Mouse (Mus musculus): Measurements from ENCODE around the gene Gss. TPM values are rescaled to one million over a fixed set of nuclear protein-coding genes. Genes with fewer than 3 reads are reported as not detected.
A peak's percentile ranks its signal among the peaks of the same experiment; 100 is the strongest.
"Not testable (repeated sequence)": the region's sequence is repeated elsewhere in the genome, so short reads cannot be mapped to it uniquely, and the experiment has no call there.

Gss gene
- total RNA-seq, 2 experiments from 2014 or later = 7.4 to 8.3 TPM

DNA sequence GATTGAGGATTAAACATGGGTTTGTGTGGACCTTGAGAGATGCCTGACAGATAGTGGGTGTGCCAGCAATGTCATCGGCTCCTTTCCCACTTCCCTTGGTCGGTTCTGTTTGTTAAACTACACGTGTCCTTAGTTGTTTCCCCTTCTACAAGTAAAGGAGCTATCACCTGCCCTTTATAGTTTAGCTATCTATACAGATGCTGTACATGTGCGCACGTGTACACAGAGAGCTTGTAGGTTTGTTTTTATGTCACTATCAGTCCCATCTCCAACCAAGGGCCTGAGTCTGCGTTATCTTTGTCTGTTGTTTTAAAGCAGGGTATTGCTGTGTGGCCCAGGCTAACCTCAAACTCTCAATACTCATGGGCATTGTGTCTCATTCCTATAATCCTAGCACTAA, 31.4 kb upstream of the Gss start:
- no peak for DNase-seq
- intact Hi-C loops (cut with DNase I; ENCODE audit: low total_unique reads) = no loop called here

DNA sequence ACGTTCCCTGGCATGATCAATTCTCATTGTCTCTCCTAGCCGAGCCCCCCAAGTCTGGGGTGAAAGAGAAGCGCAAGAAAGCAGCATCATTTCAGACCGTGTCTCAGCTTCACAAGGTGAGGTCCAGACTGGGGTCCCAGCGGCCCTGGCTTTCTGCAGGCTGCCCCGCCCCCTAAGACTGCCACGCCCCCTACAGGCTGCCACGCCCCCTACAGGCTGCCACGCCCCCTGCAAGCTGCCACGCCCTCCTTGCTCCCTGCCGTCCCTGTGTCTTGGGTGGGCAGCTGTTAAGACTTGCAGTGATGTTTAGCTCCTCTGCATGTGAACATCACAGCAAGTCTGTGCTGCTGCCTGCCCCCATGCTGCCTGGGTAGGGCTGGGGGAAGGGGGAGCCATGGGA, 30.0 kb upstream of the Gss start:
- intact Hi-C loops (cut with DNase I; ENCODE audit: low total_unique reads) = no loop called here
- no peak for DNase-seq

DNA sequence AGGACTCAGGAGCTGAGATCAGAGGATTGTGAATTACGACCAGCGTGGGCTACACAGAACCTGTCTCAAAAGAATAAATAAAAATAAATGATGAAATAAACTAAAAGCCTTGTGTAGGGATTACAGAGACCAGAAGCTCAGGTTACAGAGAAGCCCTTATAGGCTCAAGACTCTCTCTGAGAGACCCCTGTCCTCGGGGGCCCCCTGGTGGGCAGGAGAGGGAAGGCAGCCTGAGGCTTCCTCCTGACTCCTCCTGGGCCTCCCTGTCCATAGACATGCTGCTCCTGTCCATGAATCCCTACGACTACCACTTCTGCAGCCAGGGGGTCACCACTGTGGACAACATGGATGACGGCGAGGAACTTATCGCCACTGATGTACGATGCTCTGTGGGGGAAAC, 27.2 kb upstream of the Gss start:
- intact Hi-C loops (cut with DNase I; ENCODE audit: low total_unique reads) = loop anchor here (2.0 kb wide), 1 partner anchor 105 kb away; no protein-coding TSS in a partner anchor

DNA sequence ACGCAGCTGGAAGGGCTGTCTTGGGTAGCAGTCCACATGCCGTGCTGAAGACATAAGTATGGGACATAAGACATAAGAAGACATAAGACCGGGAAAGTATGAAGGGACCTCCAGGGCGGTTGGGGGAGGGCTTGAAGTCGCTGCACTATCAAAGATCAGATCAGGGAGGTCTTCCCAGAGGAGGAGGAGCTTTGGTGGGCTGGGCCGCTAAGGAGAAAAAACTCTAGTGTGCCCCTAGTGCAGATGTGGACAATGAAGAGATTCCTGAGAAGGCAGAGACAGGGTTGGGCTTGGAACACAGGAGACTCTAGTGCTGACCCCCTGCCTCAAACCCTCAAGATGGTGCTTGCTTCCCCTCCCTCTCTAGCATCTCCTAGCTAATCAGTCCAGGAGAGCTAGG, 24.4 kb upstream of the Gss start:
- intact Hi-C loops (cut with DNase I; ENCODE audit: low total_unique reads) = no loop called here

More for the DNA sequence above, 27.2 kb upstream of the Gss start:
- peak; percentile 88 for DNase-seq

DNA sequence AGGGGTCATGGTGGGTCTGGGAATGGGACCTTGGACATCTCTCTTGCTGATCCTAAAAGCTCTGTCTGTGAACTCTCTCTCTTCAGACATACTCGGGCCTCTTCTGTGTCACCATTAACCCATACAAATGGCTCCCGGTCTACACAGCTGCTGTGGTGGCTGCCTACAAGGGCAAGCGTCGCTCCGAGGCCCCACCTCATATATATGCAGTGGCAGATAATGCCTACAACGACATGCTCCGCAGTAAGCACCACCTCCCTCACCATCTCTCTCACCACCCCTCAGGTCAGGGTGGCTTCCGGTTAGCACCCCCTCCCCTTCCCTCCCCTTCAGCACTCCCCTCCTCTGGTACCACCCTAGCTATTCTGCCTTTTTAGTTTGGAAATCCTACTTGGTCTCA, 21.3 kb upstream of the Gss start:
- intact Hi-C loops (cut with DNase I; ENCODE audit: low total_unique reads) = no loop called here
- no peak for DNase-seq

More for the DNA sequence above, 24.4 kb upstream of the Gss start:
- DNase-seq = no peak

DNA sequence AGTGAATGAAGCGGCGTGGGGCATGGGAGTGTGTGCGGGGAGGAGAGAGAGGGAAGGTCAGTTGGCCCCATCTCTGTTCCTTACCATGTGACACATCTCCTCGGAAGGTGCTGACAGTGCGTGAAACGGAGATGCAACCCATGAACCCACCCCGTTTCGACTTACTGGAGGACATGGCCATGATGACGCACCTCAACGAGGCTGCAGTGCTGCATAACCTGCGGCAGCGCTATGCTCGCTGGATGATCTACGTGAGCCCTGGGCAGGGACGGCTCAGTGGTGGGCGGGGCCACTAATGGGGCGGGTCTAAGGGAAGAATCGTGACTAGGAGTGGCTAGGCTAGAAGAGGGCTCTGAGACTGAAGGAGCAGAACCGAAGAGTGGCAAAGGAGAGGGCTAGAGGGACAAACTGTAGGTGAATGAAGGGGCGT, 20.7 kb upstream of the Gss start:
- peak; percentile 58 for DNase-seq
- intact Hi-C loops (cut with DNase I; ENCODE audit: low total_unique reads) = no loop called here

DNA sequence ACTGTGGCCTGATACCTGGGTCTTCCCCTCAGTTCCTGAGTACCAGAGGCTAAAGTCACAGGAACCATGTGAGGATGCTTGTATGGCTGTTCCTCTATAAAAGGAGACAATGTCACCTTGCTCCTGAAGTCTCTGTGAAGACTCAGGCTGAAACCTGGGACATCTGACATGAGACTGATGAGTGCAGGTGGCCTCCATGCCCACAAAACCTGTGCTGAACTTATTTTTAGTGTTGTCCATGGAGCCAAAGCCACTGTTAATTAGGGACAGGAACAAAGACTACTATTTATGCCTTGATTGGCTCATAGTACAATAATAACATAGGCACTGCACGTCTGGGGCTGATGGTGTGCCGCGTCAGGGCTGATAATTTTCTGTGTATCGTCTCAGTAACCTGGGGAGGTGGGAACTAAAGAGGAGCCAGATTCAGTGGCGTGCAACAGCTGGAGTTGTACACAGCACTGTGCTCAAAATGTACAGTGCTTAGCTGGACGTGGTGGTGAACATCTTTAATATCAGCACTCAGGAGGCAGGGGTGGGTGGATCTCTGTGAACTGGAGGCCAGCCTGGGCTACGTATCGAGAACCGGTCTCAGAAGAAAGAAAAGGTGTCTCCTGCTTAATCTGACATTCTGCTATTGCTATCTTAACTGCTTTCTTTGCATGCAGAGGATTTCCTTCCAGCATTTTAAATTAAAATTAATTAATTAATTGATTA, 19.4 kb upstream of the Gss start:
- no peak for DNase-seq
- intact Hi-C loops (cut with DNase I; ENCODE audit: low total_unique reads) = no loop called here

DNA sequence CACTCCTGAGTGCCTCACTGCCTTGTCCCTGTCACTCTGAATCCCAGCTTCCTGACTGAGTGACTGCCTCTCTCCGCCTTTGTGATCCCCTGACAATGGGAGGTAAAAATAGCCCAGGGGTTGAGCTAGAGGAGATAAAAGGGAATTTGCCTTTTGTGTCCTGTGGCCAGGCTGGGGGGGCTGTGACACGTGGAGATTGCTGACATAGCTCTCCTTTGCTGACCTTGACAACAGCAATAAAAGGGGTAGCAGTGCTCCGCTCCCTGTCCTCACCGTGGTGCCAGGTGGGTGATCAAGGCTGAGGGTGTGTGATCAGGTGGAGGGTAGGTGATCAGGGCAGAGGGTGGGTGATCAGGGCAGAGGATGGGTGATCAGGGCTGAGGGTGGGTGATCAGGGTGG, 18.4 kb upstream of the Gss start, which contains the start of gene Myh7b:
Gene Myh7b (plus strand): TSS at position 235 of the 400 bp plus-strand sequence.
- DNase-seq = no peak
- intact Hi-C loops (cut with DNase I; ENCODE audit: low total_unique reads) = no loop called here

DNA sequence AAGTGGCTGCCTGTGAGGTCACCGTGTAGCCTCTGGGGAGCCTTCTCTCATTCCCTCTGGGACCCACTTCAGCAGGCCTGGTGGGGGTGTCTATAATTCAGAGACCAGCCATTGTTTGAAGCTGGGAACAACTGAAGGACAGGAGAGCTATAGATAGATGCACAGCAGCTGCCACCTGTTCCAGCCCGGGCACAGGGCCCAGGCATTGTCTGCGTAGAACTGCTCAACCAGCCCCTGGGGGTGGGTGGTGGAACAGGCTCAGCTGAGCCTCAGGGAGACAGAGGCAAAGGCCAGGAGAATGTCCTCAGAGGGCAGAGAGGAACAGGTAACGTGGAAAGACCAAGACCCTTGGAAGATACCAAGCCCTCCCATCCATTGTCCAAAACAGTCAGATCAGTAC, 13.8 kb upstream of the Gss start:
- intact Hi-C loops (cut with DNase I; ENCODE audit: low total_unique reads) = no loop called here
- DNase-seq = no peak

DNA sequence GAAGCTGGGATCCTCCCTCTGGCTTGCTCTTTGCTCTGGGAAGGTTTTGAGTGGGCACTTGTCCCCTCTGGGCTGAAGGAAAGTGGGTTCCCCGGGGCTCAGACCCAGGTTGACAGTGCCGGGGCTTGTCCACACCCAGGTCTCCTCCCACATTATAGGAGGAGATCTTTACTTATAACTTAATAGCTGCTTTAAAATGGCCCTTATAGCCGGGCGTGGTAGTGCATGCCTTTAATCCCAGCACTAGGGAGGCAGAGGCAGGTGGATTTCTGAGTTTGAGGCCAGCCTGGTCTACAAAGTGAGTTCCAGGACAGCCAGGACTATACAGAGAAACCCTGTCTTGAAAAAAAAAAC, 12.6 kb upstream of the Gss start:
- intact Hi-C loops (cut with DNase I; ENCODE audit: low total_unique reads); DNase-seq: not testable (repeated sequence)

DNA sequence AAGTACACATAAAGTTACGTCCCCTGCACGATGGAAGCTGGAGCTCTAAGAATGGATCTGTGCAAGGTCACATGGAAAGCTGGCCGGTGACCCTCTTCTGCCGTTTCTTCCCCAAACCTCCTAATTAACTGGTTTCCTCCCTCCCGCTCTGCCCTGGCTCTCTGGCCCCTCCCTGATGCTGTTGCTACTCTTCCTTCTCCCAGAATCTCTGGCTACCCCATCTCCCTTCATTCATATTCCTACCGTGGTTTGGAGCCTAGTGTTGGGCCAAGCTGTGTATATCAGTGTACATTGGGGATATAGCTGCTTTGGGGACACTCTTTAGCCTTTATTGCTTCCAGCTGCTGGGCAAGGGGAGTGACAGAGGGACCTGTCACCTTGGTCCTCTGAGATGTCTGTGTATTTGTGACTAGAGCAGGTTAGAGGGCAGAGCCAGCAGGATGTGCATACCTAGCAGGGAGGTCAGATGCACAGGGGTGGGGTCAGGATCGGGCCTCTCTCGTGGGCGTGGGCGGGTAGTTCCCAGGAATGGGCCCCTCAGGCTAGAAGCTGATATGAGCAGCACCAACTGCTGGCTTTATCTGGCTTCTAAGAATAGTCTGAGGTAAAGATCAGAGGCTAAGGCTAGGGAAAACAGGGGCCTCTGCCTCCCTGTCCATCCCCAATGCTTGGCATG, 12.1 kb upstream of the Gss start:
- intact Hi-C loops (cut with DNase I; ENCODE audit: low total_unique reads) = no loop called here
- DNase-seq = no peak

DNA sequence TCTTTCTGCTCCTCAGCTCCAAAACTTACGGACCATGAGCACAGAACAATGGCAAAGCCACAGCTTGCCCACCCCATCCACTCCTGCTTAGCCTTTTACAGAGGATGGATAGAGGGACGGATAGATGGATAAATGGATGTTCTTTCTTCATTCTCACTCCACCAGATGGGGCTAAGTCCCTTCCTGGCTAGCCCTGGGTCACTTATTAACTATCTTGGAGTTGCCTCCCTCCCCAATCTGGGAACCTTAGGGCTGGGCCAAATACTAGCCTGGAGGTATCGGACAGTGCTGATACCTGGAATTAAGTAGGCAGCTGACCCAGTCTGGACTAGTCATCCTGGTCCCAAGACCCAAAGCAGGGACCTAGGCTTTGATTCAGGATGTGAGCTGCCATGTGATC, 11.1 kb upstream of the Gss start:
- intact Hi-C loops (cut with DNase I; ENCODE audit: low total_unique reads) = no loop called here
- no peak for DNase-seq

DNA sequence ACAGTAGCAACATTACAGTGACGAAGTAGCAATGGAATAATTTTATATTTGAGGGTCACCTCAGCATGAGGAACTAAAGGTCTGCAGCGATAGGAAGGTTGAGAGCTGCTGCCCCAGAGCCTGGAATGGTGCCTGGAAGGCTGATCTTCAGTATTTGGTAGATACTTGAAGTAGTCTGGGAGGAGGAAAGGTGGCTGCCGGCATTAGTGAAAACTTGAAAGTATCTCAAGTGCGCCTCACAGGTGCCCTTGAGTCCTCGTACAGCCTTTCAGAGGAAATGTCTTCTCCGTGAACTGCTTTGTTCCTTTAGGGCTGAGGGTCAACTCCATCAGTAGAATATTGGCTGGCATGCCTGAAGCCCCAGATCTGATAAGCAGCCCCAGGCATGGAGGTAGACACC, 2.9 kb upstream of the Gss start:
- intact Hi-C loops (cut with DNase I; ENCODE audit: low total_unique reads) = no loop called here
- no peak for DNase-seq

DNA sequence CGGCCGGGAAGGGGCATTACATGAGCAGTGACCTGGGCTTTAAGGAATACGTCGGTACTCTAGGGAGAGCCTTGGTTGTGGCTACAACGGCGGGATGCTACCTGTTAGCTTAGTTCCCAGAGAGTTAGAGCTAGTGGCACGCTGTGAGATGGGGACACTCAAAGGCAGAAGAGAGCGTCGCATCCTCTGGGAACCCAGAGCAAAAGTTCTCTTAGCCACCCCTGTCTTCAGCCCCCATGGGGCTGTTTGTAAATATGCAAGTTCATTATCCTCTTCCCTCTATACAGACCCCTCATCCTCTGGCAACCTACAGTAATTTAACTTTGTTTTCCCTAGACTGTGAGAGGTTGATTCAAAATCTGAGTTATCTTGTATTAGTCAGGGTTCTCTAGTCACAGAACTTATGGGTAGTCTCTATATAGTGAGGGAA, 259 bp upstream of the Gss start:
- intact Hi-C loops (cut with DNase I; ENCODE audit: low total_unique reads) = no loop called here
- DNase-seq = no peak

DNA sequence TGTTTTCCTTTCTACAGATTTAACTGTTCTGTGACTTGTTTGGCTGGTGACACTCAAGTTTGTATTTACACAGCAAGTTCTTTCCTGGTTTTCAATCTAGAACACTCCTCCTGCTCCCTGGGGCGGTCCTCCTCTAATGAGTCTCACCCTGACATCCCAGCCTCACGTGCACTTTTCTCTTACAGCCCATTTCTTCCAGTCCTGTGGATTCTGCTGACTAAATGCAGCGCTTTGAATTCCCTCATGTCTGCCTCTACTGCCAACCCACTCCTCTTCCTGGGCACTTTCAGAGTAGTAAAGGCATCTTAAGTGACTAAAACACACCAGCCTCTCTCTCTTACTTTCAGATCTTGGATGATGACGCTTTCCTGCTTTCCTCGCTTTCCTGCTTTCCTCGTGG, 934 bp downstream of the Gss start:
- intact Hi-C loops (cut with DNase I; ENCODE audit: low total_unique reads) = no loop called here
- no peak for DNase-seq

DNA sequence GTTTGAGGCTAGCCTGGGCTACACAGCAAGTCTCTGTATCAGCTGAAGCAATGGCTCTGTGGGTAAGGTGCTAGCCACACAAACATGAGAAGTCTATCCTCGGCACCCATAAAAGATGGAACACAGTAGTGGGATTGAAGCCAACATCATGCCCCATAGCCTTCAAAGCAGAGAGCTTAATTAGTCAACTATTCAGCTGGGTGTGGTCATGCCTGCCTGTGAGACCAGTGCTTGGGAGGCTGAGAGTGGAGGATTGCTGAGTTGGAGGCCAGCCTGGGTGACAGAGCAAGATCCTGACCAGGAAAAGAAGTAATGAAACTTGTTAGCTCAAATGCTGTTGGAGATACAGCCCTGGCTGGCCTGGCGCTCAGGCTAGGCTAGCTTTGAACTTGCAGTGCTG, 1.7 kb downstream of the Gss start:
- intact Hi-C loops (cut with DNase I; ENCODE audit: low total_unique reads) = no loop called here
- DNase-seq = no peak

DNA sequence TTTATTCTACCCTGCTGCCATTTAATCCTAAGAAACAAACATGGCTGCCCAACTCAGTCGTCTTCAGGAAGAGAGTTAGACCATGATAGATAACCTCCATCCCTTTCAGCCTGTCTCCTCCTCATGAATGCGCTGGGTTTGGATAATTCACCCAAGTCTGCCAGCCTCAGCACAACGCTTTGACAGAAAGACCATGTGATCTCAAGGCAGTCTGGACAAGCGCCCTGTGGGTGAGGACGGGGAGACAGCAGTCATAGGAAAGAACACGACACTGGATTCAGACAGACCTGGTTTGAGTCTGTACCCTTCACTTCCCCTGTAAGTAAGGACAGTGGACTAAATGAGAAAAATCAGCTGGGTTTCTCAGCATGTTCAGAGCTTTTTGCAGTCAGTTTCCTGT, 3.1 kb downstream of the Gss start:
- DNase-seq = no peak
- intact Hi-C loops (cut with DNase I; ENCODE audit: low total_unique reads) = no loop called here

DNA sequence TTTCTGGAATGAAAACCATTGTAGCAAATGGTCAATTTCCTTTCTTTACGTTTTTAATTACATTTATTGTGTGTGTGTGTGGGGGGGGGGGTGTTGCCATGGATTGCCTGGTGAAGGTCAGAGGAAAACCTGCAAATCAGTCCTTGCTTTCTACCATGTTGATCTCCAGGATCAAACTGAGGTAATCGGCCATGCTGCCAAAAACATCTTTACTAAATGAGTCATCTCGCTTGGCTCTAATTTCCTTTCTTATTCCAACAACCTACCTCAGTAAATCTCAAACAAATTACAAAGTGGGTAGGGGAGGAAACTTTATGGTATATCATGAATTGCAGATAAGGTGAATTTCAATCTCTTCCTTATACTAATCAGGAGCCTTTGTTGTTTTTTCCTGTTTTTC, 4.5 kb downstream of the Gss start:
- DNase-seq = no peak
- intact Hi-C loops (cut with DNase I; ENCODE audit: low total_unique reads) = no loop called here

DNA sequence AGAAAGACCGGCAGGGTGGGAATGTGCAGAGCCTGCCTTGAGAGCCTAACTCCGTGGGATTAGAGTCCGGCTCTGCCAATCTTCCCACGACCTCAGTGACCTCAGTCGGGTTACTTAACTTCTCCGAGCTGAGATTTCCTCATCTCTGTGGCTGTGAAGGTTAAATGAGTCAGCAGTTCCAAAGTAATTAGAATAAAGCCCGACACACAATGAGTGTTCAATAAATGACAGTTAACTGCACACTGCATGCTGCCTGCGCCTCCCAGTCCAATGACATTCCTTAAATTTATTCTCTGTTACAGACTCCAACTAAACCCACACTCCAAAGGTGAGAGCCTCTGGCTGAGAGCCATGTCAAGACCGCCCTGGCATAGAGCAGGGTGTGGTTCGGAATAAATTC, 7.1 kb downstream of the Gss start:
- no peak for DNase-seq
- intact Hi-C loops (cut with DNase I; ENCODE audit: low total_unique reads) = loop anchor here (2.0 kb wide), 1 partner anchor 69 kb away; the partner anchor contains the start of gene Acss2

DNA sequence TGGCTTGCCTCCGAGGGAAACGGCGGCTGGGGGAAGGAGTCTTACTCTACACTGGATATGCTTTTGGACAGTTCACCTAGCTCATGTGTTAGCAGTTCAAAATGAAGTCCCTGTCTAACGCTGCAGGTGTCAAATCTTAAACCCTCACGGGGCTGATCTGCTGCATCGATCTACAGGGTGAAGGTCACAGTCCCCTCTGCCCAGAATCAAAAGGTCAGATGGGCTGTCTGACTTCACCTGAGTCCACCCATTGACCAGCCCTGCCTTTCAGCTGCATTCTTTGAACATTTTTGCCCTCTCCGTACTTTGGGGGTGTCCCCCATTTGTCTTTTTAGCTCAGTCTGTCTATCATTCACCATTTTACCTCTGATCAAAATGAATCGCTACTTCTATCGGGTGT, 7.5 kb downstream of the Gss start:
- DNase-seq = no peak
- intact Hi-C loops (cut with DNase I; ENCODE audit: low total_unique reads) = loop anchor here (2.0 kb wide), 1 partner anchor 68 kb away; the partner anchor contains the start of gene Acss2

DNA sequence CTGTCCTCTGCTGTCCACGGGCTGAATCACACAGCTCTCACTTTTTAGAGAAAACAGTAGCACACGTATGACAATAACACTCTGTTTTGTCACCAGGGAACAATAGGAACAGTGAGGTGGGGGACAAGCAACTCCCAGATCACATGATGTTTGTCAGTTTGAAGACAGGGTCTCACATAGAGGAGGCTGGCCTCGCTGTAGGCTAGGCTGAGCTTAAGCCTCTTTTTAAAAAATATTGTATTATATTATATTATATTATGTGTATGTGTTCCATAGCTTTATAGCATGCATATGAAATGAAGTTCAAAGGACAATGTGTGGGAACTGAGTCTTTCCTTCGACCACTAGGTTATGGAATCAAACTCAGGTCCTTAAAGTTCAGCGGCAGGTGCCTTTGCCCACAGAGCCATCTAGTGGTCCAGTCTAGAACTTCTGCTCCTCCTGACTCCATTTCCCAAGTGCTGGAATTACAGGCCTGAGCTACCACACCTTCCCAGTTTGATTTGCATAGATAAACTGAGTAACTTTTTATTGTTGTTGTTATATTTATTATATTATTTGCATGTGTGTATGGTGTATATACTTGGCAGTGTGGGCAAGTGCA, 8.6 kb downstream of the Gss start:
- DNase-seq = peak; percentile 36
- intact Hi-C loops (cut with DNase I; ENCODE audit: low total_unique reads) = loop anchor here (2.0 kb wide), 1 partner anchor 67 kb away; the partner anchor contains the start of gene Acss2
